Mouse (Mus musculus): Measurements from ENCODE around the gene Dedd2. TPM values are rescaled to one million over a fixed set of nuclear protein-coding genes. Genes with fewer than 3 reads are reported as not detected.

Dedd2 gene
- polyA plus RNA-seq, 1 experiment from 2014 or later = 15.2 TPM

- no peak for ATAC-seq (ENCODE audit: insufficient read depth, low FRiP score, low read depth)
- H3K27me3 ChIP-seq (replicated peaks) = no peaks in the 10 kb centered on the region
- H3K27ac ChIP-seq = no peak overlapping the region
- H3K4me2 ChIP-seq = no peak overlapping the region
- H3K4me3 ChIP-seq (replicated peaks) = no peak overlapping the region
- no peak overlapping the region for H3K9ac ChIP-seq
- peaks cover 48% of the 10 kb centered on the region for H3K4me1 ChIP-seq
- peaks cover 21% of the 10 kb centered on the region for H3K36me3 ChIP-seq
- H3K9me3 ChIP-seq = no peaks in the 10 kb centered on the region
- 87% methylated on average over 4 of the region's 4 CpGs for WGBS
These were observed 22.9 kb upstream of the Dedd2 start for GRCm38 (mm10) chr7:25243361-25243760.

DNA sequence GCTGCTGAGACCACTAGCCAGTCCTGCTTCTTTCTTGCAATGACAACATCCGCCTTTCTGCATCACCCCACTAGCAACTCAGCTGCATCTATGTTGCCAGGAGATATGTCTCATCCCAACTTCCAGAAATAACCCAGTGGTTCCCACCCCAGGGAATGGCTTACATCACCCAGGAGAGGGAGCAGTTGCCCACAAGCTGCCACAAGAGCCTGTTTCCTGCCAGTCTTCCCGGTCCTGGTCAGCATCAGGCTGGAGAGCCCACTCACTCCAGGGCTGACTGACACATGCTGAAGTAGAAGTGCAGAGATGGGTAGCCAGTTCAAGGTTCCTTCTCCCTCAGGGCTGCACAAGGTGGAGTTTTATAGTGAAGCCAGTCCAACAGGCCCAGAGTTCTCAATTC, 20.6 kb upstream of the Dedd2 start:
- H3K4me1 ChIP-seq = peaks cover 31% of the 10 kb centered on the region
- no peaks in the 10 kb centered on the region for H3K27me3 ChIP-seq (replicated peaks)
- no peak overlapping the region for H3K4me2 ChIP-seq
- ATAC-seq (ENCODE audit: insufficient read depth, low FRiP score, low read depth) = no peak
- WGBS = 32% methylated on average over 2 of the region's 2 CpGs
- peaks cover 21% of the 10 kb centered on the region for H3K36me3 ChIP-seq
- H3K9ac ChIP-seq = no peak overlapping the region
- H3K9me3 ChIP-seq = no peaks in the 10 kb centered on the region
- peak overlapping the region; percentile 14; the same call in 1 of the 2 replicates for H3K27ac ChIP-seq
- H3K4me3 ChIP-seq (replicated peaks) = no peak overlapping the region

- Histone ChIP-seq H3K4me1 (peaks cover 31% of the 10 kb centered on the region), H3K9me3 (no peaks in the 10 kb centered on the region), H3K27ac (no peak overlapping the region; the same call in 1 of the 2 replicates), H3K36me3 (peaks cover 18% of the 10 kb centered on the region), H3K9ac (no peak overlapping the region), H3K27me3 (replicated peaks) (no peaks in the 10 kb centered on the region), H3K4me3 (replicated peaks) (no peak overlapping the region), H3K4me2 (no peak overlapping the region)
- 66% methylated on average over 7 of the region's 7 CpGs for WGBS
- ATAC-seq (ENCODE audit: insufficient read depth, low FRiP score, low read depth) = no peak
These were observed 20.2 kb upstream of the Dedd2 start for GRCm38 (mm10) chr7:25240631-25241030.

DNA sequence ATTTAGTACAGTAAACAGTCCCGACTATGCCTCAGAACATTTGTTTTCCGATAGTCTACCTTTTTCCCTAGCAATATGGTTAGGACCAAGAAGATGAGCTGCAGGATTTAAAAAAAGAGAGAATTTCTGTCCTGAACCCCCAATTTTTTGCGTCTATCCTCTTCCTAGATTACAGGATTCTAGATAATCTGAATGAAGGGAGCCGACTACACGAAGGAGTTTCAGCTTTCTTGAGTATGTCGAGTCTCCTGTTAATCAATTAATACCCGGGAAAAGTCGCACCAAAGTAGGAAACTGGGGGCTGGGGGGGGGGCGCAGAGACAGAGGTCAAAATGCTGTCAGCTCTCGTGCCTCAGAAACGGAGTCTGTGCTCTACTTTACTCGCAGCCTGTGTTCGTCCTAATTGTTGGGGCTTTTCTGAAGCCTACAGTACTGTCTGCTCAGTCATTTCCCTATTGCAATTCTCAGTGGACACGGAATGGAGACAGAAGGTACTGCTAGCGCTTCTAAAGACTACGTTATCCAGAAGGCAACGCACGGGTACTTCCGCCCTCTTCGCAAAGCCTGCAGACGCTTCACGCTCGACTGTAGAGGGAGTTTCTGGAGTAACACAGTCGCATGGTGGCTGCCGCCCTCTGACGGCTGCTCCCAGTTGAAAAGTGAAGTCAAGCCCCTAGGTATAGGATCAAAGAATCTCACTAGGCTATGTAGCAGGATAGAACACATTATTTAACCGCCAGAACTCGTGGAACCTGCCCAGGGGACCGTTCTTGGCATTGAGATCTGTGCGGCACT, 18.6 kb upstream of the Dedd2 start:
- Histone ChIP-seq H3K27me3 (replicated peaks) (no peaks in the 10 kb centered on the region), H3K36me3 (peaks cover 16% of the 10 kb centered on the region; the same call in 1 of the 2 replicates), H3K4me1 (peaks cover 21% of the 10 kb centered on the region), H3K9ac (no peak overlapping the region), H3K4me2 (peak overlapping the region; percentile 75), H3K9me3 (no peaks in the 10 kb centered on the region), H3K4me3 (replicated peaks) (peak overlapping the region; percentile 98), H3K27ac (peak overlapping the region; percentile 86)
- peak; percentile 56 for ATAC-seq (ENCODE audit: insufficient read depth, low FRiP score, low read depth)
- 3% methylated on average over 30 of the region's 30 CpGs for WGBS

DNA sequence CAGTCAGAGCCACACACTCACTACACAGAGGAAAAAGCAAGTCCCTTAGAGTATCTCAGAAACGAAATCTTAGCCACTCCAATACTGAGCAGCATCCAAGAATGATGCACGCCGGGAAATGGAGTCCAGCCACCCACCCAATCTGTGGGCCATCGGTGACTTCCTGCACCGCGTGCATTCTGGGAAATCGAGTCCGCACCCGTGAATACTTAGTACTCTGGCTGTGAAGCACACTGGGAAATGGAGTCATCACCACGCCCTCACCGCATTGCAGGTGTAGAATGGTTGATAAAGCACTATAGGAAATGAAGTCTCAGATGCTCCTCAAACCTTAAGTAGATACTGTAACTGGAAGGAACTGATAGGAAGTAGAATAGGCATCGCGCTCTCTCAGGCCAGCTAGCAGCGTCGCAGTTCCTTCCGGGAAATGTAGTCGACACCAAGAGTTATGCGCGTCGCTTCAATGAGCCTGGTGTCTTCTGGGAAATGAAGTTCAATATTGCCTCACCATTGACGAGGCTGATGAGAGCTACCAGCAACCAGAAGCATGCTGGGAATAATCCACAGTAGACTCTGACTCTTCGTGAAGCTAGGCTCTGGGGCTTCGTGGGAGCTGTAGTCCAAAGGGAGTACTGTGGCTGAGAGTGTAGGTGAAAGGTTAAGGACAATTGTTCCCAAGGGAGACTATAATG, 17.7 kb upstream of the Dedd2 start:
- 0 out of 2 replicates have a peak overlapping the region, but pooled peaks have one; percentile 100 for H3K9ac ChIP-seq
- WGBS = under 1% methylated on average over 23 of the region's 23 CpGs
- ATAC-seq (ENCODE audit: insufficient read depth, low FRiP score, low read depth) = peak; percentile 90

GRCm38 (mm10) chr7:25237249-25238014, 17.0 kb upstream of the Dedd2 start, which contains the start of gene Gsk3a:
Gene Gsk3a (minus strand): TSS chr7:25237851.
- Histone ChIP-seq H3K4me1 (peaks cover 21% of the 10 kb centered on the region), H3K4me2 (peak within 1 kb of the TSS; percentile 75), H3K36me3 (peaks cover 23% of the 10 kb centered on the region; the same call in 1 of the 2 replicates), H3K27me3 (replicated peaks) (no peaks in the 10 kb centered on the region), H3K27ac (peak within 1 kb of the TSS; percentile 86), H3K4me3 (replicated peaks) (peak within 1 kb of the TSS; percentile 98), H3K9ac (peak within 1 kb of the TSS; percentile 100), H3K9me3 (no peaks in the 10 kb centered on the region)
- WGBS = under 1% methylated on average over 76 of the region's 76 CpGs
- peak; percentile 87 for ATAC-seq (ENCODE audit: insufficient read depth, low FRiP score, low read depth)

More for the DNA sequence above, 17.7 kb upstream of the Dedd2 start:
- H3K4me2 ChIP-seq = peak overlapping the region; percentile 75
- H3K9me3 ChIP-seq = no peaks in the 10 kb centered on the region
- H3K27ac ChIP-seq = peak overlapping the region; percentile 86
- peaks cover 21% of the 10 kb centered on the region for H3K4me1 ChIP-seq
- H3K36me3 ChIP-seq = peaks cover 20% of the 10 kb centered on the region; the same call in 1 of the 2 replicates
- no peaks in the 10 kb centered on the region for H3K27me3 ChIP-seq (replicated peaks)
- H3K4me3 ChIP-seq (replicated peaks) = peak overlapping the region; percentile 98

DNA sequence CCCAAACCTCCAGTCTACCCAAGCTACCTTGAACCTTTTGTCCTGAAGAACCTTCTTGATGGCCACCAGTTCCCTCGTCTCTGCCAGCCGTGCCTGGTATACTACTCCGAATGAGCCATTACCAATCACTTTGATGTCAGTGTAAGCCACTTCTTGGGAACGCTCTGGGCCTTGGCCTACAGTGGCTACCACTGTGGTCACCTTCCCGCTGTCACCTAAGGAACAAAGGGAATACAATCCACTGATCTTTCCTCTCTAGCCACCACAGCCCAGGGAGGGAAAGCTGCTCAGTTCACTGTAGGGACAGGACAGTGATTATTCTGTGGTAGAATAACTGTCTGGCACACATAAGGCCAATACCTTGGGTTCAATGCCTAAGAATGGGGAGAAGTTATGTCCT, 15.1 kb upstream of the Dedd2 start:
- no peak overlapping the region for H3K27ac ChIP-seq
- no peaks in the 10 kb centered on the region for H3K9me3 ChIP-seq
- H3K36me3 ChIP-seq = peaks cover 39% of the 10 kb centered on the region
- H3K27me3 ChIP-seq (replicated peaks) = no peaks in the 10 kb centered on the region
- H3K9ac ChIP-seq = no peak overlapping the region; the same call in 1 of the 2 replicates
- WGBS = 86% methylated on average over 5 of the region's 5 CpGs
- ATAC-seq (ENCODE audit: insufficient read depth, low FRiP score, low read depth) = no peak
- peak overlapping the region; percentile 98; the same call in 1 of the 2 replicates for H3K4me3 ChIP-seq (replicated peaks)
- peaks cover 17% of the 10 kb centered on the region for H3K4me1 ChIP-seq
- H3K4me2 ChIP-seq = no peak overlapping the region

DNA sequence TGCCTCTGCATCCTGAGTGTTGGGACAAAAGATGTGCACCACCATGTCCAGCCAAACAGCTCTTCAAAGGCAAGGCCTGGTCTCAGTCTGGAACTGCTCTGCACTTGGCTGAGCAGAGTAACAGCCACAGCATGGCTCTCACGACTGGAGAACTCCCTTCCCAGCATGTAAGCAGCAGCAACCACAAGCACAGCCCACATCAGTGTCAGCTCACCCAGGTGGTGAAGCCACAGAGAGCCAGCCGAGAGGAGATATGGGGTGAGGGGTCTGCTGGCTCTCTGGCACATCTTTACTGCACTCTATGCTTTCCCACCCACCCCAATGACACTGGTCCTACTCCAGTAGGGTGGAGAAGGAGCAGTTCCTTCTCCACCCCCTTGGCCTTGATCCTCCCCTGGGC, 12.6 kb upstream of the Dedd2 start:
- 73% methylated on average over 2 of the region's 2 CpGs for WGBS
- peaks cover 59% of the 10 kb centered on the region for H3K36me3 ChIP-seq

GRCm38 (mm10) chr7:25232101-25232648, 11.8 kb upstream of the Dedd2 start:
- Histone ChIP-seq H3K4me1 (peaks cover 11% of the 10 kb centered on the region), H3K4me2 (no peak overlapping the region), H3K27ac (no peak overlapping the region), H3K9me3 (no peaks in the 10 kb centered on the region), H3K36me3 (peaks cover 65% of the 10 kb centered on the region), H3K9ac (no peak overlapping the region), H3K27me3 (replicated peaks) (no peaks in the 10 kb centered on the region), H3K4me3 (replicated peaks) (no peak overlapping the region)
- ATAC-seq (ENCODE audit: insufficient read depth, low FRiP score, low read depth) = no peak
- 54% methylated on average over 5 of the region's 5 CpGs for WGBS

More for the DNA sequence above, 12.6 kb upstream of the Dedd2 start:
- Histone ChIP-seq H3K4me2 (no peak overlapping the region), H3K9me3 (no peaks in the 10 kb centered on the region), H3K27ac (no peak overlapping the region), H3K9ac (no peak overlapping the region), H3K4me1 (peaks cover 11% of the 10 kb centered on the region), H3K27me3 (replicated peaks) (no peaks in the 10 kb centered on the region), H3K4me3 (replicated peaks) (no peak overlapping the region)
- no peak for ATAC-seq (ENCODE audit: insufficient read depth, low FRiP score, low read depth)

DNA sequence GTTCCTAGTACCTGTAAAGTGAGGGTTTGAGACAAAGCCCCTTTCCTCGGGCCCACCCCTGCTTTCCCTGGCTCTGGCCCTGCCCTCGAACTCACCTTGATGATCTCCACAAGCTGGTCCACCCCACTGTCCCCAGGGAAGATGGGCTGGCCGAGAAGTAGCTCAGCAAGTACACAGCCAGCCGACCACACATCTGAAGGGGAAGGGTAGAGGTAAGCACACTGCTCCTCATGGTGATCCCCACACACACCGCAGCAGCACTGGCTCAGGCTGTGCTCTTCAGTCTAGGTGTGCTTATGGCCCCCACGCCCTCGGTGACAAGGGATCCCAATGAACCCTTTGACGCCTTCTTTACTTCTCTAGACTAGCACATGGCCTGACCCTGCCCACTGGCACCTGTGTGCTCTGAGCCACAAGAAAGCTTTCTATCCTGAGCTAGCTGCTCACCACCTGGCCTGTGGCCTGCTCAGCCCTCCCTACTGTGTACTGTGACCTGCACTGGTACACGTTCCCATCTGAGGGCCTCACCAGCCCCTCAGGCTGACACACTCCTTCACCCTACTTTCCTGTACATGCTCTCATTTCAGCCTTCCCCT, 10.4 kb upstream of the Dedd2 start:
- 85% methylated on average over 9 of the region's 9 CpGs for WGBS
- no peak overlapping the region for H3K4me3 ChIP-seq (replicated peaks)
- H3K27ac ChIP-seq = no peak overlapping the region
- no peaks in the 10 kb centered on the region for H3K9me3 ChIP-seq
- peaks cover 3% of the 10 kb centered on the region; the same call in 1 of the 2 replicates for H3K4me1 ChIP-seq
- no peak for ATAC-seq (ENCODE audit: insufficient read depth, low FRiP score, low read depth)
- H3K27me3 ChIP-seq (replicated peaks) = no peaks in the 10 kb centered on the region
- peaks cover 76% of the 10 kb centered on the region for H3K36me3 ChIP-seq
- no peak overlapping the region for H3K9ac ChIP-seq
- no peak overlapping the region for H3K4me2 ChIP-seq
